Mouse (Mus musculus): ENCODE results near the gene 2900026A02Rik. TPM values are rescaled to one million over a fixed set of nuclear protein-coding genes. Genes with fewer than 3 reads are reported as not detected.

Gene 2900026A02Rik
- total RNA-seq, 2 experiments from 2014 or later = 23.0 to 23.1 TPM

DNA sequence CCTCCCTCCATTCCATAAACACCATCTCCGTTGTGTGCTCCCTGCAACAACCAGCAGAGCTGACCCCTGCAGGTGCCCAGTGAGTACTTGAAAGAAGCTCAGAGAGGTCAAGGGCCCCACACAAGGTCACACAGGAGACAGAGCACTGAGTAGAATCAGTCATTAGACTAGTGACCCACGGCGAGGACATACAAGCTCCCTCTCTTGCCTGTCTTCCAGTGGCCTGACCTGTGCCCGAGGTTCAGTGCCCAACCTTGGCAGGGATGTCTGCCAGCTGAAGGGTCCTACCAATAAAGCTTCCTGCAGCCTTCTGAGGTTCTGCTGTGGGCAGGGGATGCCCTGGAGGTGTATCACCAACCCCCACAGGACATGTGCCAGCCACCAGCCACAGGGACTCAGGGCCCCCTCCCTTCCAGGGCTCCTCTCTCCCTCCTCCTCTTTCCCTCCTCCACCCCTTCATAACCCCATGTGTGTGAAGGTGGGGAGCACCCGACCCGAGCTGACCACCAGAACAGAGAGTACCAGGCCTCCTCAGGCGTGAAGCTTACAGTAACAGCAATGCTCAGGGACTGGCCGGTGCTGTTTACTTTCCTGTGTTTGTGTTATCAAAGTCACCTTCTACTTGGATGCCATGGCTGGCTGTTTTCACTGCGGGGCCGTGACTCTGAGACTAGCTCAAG lies 8.7 kb downstream of the 2900026A02Rik start:
- DNase-seq = no peak

GRCm38 (mm10) chr5:113210314-113210713 lies 10.7 kb downstream of the 2900026A02Rik start:
- DNase-seq = no peak

DNA sequence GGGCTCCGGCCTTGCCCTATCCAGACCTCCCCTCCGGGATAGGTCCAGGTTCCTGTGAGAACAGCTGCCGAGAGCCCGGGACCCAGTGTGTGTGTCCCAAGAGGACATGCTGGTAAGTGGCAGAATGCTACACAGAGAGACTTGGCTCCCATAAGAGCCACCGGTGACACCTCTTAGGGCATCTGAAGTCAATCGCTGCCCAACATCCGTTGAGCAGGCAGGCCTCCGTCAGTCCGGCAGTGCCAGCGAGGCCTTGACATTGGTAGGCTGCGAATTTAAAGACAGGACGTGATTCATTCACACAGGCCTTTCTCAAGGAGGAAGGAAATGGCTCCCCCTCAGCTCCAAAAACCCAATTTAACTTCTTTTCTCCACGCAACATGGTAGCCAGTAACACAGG lies 11.1 kb downstream of the 2900026A02Rik start:
- DNase-seq = peak; percentile 58

GRCm38 (mm10) chr5:113209401-113209750 lies 11.7 kb downstream of the 2900026A02Rik start:
- no peak for DNase-seq

GRCm38 (mm10) chr5:113208622-113209400 lies 12.2 kb downstream of the 2900026A02Rik start:
- peak; percentile 65 for DNase-seq

DNA sequence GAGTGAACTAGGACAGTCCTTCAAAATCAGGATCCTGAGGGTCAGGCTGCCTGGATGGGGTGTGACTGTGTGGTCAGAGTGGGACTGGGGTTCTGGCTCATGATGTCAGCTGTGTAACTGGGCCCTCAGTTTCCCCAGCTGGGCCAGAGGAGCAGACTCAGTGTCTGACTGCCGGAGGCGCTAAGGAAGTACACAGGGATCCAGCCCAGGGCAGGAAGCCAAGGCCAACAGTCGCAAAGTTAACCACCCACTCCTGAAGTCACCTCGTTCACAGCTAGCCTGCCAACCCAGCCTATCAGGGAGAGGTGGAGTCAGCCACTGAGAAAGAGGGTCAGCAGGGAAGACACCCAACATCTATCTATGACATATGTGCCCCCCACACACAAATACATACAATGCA lies 13.0 kb downstream of the 2900026A02Rik start:
- DNase-seq = peak; percentile 58

- DNase-seq = no peak
These were observed 14.2 kb downstream of the 2900026A02Rik start for GRCm38 (mm10) chr5:113206670-113207352.

DNA sequence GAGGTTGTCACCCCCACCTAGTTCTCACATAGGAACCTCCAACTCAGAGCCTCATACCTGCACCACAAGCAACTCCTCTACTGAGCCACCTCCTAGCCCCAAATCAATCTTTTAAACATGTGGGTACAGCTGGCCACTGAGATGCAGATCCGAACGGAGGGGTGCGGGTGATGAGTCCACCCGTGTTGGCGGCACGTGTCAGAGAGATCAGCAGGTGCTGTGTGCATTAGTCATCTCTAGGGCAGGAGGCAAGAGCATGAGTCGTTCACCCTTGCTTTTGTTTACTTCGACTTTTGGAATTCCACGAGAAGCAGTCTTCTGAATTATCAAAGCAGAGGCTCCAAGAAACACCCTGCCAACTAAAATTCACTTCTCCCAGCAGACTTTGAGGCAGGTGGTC lies 16.8 kb downstream of the 2900026A02Rik start:
- DNase-seq = no peak

DNA sequence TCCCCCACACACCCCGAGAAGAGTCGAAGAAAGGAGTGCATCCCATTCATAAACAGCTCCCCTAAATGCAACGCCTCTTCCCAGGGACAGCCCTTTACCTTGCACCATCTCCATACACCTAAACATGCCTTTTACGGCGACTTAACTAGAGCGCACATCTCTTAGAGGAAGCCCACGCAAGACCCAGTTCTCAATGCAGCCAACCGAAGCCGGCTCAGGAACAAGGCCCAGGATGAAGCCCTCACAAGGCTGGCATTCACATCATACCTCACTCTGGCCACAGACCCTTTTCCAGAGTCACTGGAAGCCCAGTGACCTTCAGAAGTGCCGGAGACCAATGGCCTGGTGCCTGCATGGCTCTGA lies 21.3 kb downstream of the 2900026A02Rik start:
- DNase-seq = no peak

DNA sequence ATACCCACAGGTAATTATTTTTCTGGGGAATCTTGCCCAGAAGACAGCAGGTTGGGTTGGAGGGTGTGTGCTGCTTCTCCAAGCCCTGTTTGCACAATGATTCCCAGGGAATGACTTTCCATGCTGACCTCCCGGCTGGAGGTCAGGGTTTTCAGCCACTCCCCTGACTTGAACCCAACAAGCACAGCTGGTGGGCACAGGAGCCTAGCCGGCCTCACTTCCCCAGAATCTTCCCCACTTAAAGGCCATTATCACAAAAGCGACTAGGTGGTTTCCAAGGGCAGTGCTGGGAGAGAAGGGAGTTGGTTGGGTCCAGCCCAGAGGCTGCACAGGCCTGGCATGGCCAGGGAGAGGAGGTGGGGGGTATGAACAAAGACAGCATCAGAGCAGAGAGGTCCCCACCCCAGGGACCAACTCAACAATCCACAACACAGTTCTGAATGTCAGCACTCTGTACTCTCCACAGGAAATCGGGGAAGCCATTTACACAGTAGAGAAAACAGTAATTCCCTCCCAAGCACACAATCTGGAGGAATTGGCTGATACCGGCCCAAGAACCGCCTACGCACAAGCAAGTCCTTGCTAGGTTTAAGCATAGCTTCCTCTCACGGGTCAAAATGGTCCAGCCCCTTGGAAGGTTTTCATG lies 21.8 kb downstream of the 2900026A02Rik start:
- DNase-seq = no peak

DNA sequence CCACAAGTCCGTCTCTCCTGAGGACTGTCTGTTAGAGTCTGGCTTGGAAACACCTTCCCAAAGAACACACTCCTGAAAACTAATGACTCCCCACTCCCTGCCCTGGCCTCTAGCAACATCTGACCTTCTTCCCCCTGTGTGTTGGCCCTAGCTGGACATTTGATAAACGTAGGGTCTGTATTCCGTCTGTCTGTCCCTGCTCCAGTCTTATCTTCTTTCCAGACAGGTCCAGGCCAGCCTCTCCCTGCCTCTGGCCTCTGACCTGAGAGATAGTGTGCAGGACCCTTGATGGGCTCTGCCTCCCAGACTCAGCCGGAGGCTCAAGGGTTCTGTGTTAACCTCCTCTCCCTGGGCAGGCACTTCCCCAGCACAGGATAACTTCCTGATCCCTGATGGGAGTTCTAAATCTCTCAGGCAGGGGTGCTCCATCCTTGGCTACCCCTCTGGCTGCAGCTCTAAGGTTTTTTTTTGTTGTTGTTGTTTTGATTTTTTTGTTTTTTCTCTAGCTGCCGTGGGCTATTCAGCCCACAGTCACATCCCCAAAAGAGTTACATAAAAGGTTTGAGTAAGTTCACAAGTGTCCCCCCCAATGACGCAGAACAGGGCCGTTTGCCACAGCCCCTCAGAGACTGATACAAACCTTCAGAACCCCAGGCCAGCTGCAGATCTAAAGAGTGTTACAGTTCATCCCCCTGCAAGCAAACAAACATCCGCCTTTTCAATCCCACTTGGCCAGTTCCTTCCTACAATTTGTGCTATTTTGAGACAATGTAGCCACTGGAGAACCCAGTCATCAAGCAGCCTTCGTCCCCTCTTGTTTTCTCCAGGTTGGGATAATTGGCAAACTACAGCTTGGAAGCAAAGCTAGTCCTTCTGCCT lies 23.9 kb downstream of the 2900026A02Rik start:
- no peak for DNase-seq

- DNase-seq = no peak
These were observed 25.1 kb downstream of the 2900026A02Rik start for GRCm38 (mm10) chr5:113195907-113196306.

DNA sequence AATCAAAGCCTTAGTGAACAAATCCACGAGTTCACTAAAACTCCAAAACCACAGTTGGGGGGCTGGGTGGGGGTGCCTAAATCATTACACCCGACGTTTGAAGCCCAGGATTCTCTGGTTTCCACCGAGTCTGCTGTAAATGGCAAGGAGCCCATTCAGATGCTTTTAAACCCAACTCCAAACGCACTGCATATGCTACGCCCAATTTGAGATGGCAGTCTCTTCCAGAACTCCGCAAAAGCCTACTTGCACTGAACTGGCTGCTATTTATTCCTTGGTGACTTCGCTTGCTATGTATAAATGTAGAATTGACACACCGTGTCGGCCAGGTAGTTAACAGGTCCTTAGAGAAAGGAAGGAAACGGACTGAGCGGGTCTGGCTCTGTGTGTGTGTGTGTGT lies 25.6 kb downstream of the 2900026A02Rik start:
- DNase-seq = no peak

GRCm38 (mm10) chr5:113193762-113194161 lies 27.3 kb downstream of the 2900026A02Rik start:
- DNase-seq = no peak

GRCm38 (mm10) chr5:113191901-113192300 lies 29.1 kb downstream of the 2900026A02Rik start:
- no peak for DNase-seq

DNA sequence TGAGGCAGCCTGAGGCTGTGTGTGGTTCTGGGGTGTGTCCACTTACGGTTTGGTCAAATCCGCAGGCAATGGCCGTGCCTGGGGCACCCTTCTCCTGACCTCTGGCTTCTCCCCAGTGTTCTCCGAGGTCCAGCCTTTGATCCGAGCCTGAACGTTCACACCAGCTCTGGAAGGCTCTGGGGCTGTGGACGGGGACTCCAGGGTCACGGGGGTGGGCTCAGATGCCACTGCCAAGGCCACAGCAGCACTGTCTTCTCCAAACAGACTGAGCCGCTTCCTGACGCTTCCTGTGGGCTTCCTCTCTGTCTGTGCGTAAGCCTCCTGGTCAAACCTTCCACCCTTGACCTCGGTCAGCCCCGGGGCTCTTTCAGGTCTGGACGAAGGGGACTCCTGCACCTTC lies 30.5 kb downstream of the 2900026A02Rik start:
- no peak for DNase-seq

GRCm38 (mm10) chr5:113181441-113181840 lies 39.6 kb downstream of the 2900026A02Rik start:
- DNase-seq = peak; percentile 32

- no peak for DNase-seq
These were observed 40.3 kb downstream of the 2900026A02Rik start for GRCm38 (mm10) chr5:113180755-113181154.

DNA sequence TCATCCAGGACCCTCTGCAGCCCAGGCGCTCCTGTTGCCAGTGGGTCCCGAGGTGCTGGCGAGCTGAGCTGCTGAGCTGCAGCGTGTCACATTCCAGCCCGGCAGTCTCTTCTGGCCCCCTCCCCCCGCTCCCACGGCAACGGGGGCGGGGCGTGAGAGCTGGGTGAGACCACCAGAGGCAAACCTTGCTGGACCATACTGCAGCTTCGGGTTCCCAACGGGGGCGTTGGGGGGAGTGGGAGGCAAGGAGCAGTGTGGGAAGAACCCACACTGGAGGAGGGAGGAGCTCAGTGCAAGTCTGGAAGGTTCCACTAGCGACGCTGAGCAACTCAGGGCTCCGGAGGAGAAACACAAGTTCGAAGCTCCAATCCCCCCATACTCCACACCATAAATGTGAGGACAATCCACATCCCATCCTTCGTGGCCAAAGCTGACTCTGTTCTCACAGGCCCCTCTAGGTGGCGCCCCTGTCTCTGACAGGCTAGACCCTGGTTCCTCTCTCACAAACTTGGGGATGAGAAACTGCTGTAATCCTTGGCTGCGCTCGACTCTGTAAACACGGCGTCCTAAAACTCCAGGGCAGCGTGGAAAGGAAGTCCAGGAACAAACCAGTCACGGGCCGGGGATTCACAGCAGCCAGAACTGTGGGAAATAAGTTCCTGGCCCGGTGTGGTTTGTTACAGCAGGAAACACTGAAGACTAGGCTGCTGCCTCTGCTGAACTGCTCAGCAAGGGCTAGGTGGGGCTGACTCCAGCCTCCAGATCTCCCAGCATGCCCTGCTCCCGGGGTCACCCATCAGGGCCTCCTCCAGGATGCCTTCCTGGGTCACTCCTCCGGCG lies 41.0 kb downstream of the 2900026A02Rik start:
- peak; percentile 93 for DNase-seq

DNA sequence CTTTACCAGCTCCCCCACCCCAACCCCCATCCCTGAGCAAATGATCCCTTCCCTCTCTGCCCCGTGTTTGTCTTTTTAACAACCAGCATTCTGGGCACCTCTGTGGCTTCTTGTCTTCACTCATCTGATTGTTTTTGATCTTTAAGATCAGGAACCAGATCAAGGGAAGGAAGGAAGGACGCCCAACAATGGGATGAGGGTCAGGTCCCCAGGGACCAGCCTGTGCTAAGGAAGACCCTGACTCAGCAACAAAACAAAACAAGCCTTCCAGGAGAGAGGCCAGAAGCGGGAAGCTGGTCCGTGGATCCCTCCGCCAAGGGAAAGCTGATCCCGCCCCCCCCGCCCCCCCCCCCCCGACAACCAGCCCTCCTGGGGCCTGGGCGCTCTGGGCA lies 41.6 kb downstream of the 2900026A02Rik start:
- DNase-seq = no peak

DNA sequence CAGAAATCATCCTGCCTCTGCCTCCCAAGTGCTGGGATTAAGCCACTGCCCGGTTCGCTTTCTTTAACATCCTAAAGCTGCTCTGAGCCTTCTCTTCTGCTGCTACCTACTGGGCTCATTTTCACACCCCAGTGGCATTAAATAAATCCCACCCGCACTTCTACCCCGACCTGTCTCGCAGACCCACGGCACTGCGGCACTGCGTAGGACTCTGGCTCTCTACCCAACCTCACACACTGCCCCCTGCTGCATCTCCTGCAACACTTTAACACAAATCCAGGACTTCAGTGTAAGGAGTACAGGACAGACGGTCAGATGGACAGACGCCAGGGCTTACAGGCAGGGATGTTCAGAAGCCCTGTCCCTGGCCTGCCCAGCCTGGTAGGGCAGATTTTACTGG lies 45.1 kb downstream of the 2900026A02Rik start:
- no peak for DNase-seq
